Mouse (Mus musculus) kidney, embryonic 14.5 days (tissue): ENCODE measurements around the gene Plxnb2. TPM values are rescaled to one million over a fixed set of nuclear protein-coding genes. Genes with fewer than 3 reads are reported as not detected.

Experiments
- ATAC-seq: fragments of 200-750 bp; cut with Nextera tagmentation; 2 replicates; pipeline ENCODE4 v1.8.0; 2017; ENCODE audit warnings: moderate number of reproducible peaks, mild to moderate bottlenecking, moderate TSS enrichment, moderate library complexity; ENCODE audit not compliant: low FRiP score, low TSS enrichment
- H3K27ac ChIP-seq: fragments of 300-500 bp; sonication (generic); 2 replicates; pipeline ENCODE4 v1.5.1; 2014; ENCODE audit warnings: low read depth, mild to moderate bottlenecking, low read length, moderate library complexity, mixed read lengths
- H3K27me3 ChIP-seq: fragments of 300-500 bp; sonication (generic); 2 replicates; pipeline ENCODE4 v1.6.1; 2014; ENCODE audit warnings: mild to moderate bottlenecking, low read length; ENCODE audit not compliant: control insufficient read depth, insufficient read depth
- H3K36me3 ChIP-seq: fragments of 300-500 bp; sonication (generic); 2 replicates; pipeline ENCODE4 v1.6.1; 2014; ENCODE audit warnings: low read length, mixed read lengths; ENCODE audit not compliant: control insufficient read depth, insufficient read depth
- H3K4me1 ChIP-seq: fragments of 300-500 bp; sonication (generic); 2 replicates; pipeline ENCODE4 v1.6.1; 2014; ENCODE audit warnings: low read length, mixed read lengths; ENCODE audit not compliant: control insufficient read depth, insufficient read depth
- H3K4me2 ChIP-seq: fragments of 300-500 bp; sonication (generic); replicated peaks from 2 replicates; pipeline ENCODE4 v1.6.1; 2014; ENCODE audit warnings: low read depth, mild to moderate bottlenecking, low read length
- H3K4me3 ChIP-seq: fragments of 300-500 bp; sonication (generic); 2 replicates; pipeline ENCODE4 v1.5.1; 2014; ENCODE audit warnings: mild to moderate bottlenecking, low read length
- H3K9ac ChIP-seq: fragments of 300-500 bp; sonication (generic); 2 replicates; pipeline ENCODE4 v1.6.1; 2014; ENCODE audit warnings: low read depth, mild to moderate bottlenecking, low read length, moderate library complexity
- H3K9me3 ChIP-seq: fragments of 300-500 bp; sonication (generic); 2 replicates; pipeline ENCODE4 v1.6.1; 2016; ENCODE audit warnings: low read length; ENCODE audit not compliant: control insufficient read depth
- WGBS: fragments of 180-500 bp; shearing (Covaris S2); extraction: QIAGEN DNeasy Blood & Tissue Kit; methylation state at CpG from one replicate; pipeline ENCODE4 v1.1.7; 2014; 5-methylcytosine and 5-hydroxymethylcytosine counted together
- polyA plus RNA-seq: library from polyadenylated mRNA; unstranded; fragments of >200 nt; fragmentation: Nextera tagmentation; extraction: Ambion mirVana; gene quantifications from 2 replicates; pipeline ENCODE4 v1.2.1, GENCODE M21; 2014

The Plxnb2 gene
- polyA plus RNA-seq, 1 experiment from 2014 or later = 165 TPM

- no peaks in the 10 kb centered on the region for H3K9me3 ChIP-seq
- H3K4me1 ChIP-seq = peaks cover 31% of the 10 kb centered on the region
- H3K27ac ChIP-seq = no peak overlapping the region
- 13% methylated on average over 5 of the region's 5 CpGs for WGBS
- H3K9ac ChIP-seq = no peak overlapping the region
- peaks cover 13% of the 10 kb centered on the region for H3K27me3 ChIP-seq
- H3K4me3 ChIP-seq = no peak overlapping the region
- peak overlapping the region; percentile 96; the same call in 1 of the 2 replicates for H3K4me2 ChIP-seq
- ATAC-seq = peak; percentile 39
- no peaks in the 10 kb centered on the region for H3K36me3 ChIP-seq
Measured at GRCm38 (mm10) chr15:89141443-89141842, 39.1 kb downstream of the Plxnb2 start.

- no peaks in the 10 kb centered on the region for H3K36me3 ChIP-seq
- no peak within 1 kb of the TSS; the same call in 1 of the 2 replicates for H3K27ac ChIP-seq
- H3K9ac ChIP-seq = peak within 1 kb of the TSS; percentile 68
- under 1% methylated on average over 21 of the region's 21 CpGs for WGBS
- H3K27me3 ChIP-seq = peaks cover 7% of the 10 kb centered on the region; the same call in 1 of the 2 replicates
- H3K4me2 ChIP-seq = peak within 1 kb of the TSS; percentile 96
- H3K4me3 ChIP-seq = peak within 1 kb of the TSS; percentile 60
- ATAC-seq = peak; percentile 82
- H3K4me1 ChIP-seq = peaks cover 28% of the 10 kb centered on the region
- no peaks in the 10 kb centered on the region for H3K9me3 ChIP-seq
Measured at GRCm38 (mm10) chr15:89140659-89141252, 39.8 kb downstream of the Plxnb2 start, which contains the start of gene Mapk12. Gene Mapk12 (minus strand): TSS chr15:89140703.

GRCm38 (mm10) chr15:89140048-89140658 lies 40.4 kb downstream of the Plxnb2 start:
- ATAC-seq = peak; percentile 13

GRCm38 (mm10) chr15:89138531-89138930 lies 42.1 kb downstream of the Plxnb2 start:
- no peak overlapping the region for H3K4me2 ChIP-seq
- H3K4me1 ChIP-seq = peaks cover 28% of the 10 kb centered on the region
- H3K9me3 ChIP-seq = no peaks in the 10 kb centered on the region
- H3K9ac ChIP-seq = no peak overlapping the region
- WGBS = 90% methylated on average over 6 of the region's 6 CpGs
- ATAC-seq = no peak
- H3K27ac ChIP-seq = no peak overlapping the region
- H3K27me3 ChIP-seq = peaks cover 7% of the 10 kb centered on the region; the same call in 1 of the 2 replicates
- no peaks in the 10 kb centered on the region for H3K36me3 ChIP-seq
- H3K4me3 ChIP-seq = no peak overlapping the region

More at GRCm38 (mm10) chr15:89140048-89140658, 40.4 kb downstream of the Plxnb2 start:
- Histone ChIP-seq H3K9me3 (no peaks in the 10 kb centered on the region), H3K9ac (peak overlapping the region; percentile 68), H3K4me1 (peaks cover 28% of the 10 kb centered on the region), H3K4me3 (peak overlapping the region; percentile 60), H3K36me3 (no peaks in the 10 kb centered on the region), H3K27me3 (peaks cover 7% of the 10 kb centered on the region; the same call in 1 of the 2 replicates), H3K27ac (no peak overlapping the region; the same call in 1 of the 2 replicates), H3K4me2 (peak overlapping the region; percentile 96)
- under 1% methylated on average over 52 of the region's 53 CpGs for WGBS

DNA sequence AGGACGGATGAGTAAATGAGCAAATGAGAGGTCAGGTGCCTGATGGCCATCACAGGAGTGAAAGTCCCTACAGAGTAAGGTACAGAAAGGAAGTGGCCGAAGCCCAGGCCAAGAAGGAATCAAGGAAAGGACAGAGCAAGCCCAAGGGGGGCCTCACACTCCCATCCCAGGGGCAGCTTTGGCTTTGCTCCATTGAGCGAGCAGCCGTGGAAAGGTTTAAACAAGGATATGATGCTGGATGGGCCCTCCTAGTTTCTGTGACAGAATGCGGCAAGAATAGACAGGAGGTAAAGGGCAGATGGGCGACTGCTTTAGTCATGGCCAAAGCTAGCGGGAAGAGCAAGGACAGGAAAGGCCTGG lies 42.6 kb downstream of the Plxnb2 start:
- H3K9me3 ChIP-seq = no peaks in the 10 kb centered on the region

DNA sequence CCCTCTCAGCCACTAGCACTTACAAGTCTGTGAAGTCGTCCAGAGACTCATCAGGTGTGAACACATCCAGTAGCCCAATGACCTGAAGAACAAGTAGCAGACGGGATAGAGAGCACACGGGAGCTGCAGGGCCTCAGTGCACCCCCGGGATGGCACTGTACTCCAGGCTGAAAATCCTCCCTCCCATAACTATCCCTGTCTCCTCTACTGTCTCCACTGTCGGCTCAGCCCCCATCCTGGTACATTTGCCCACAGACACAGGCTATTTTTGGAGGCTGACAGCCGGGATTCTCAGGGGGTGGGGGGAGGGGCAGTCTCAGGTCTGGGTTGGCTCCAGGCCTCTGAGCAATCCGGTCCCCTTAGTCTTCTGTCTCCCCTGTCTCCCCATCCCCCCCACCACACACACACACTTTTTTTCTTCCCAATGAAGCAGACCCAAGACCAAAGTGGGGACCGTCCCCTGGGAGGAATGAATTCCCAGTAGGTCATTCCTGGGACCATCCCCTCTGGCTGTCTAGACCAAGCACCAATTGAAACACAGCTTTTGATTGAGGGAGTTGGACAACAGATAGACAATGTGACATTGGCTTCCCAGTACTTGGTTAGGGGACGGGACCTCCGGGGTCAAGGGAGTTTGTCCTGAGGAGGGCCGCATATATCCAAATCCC lies 43.1 kb downstream of the Plxnb2 start:
- no peak overlapping the region for H3K9ac ChIP-seq
- H3K4me3 ChIP-seq = no peak overlapping the region
- no peaks in the 10 kb centered on the region for H3K36me3 ChIP-seq
- no peaks in the 10 kb centered on the region for H3K9me3 ChIP-seq
- WGBS = 69% methylated on average over 11 of the region's 11 CpGs
- ATAC-seq = no peak
- H3K4me1 ChIP-seq = peaks cover 28% of the 10 kb centered on the region
- H3K27ac ChIP-seq = no peak overlapping the region
- H3K4me2 ChIP-seq = no peak overlapping the region
- H3K27me3 ChIP-seq = peaks cover 7% of the 10 kb centered on the region; the same call in 1 of the 2 replicates

More for the DNA sequence above, 42.6 kb downstream of the Plxnb2 start:
- no peak for ATAC-seq
- H3K27ac ChIP-seq = no peak overlapping the region
- WGBS = 71% methylated on average over 7 of the region's 7 CpGs
- no peak overlapping the region for H3K4me2 ChIP-seq
- H3K4me3 ChIP-seq = no peak overlapping the region
- no peak overlapping the region for H3K9ac ChIP-seq
- peaks cover 7% of the 10 kb centered on the region; the same call in 1 of the 2 replicates for H3K27me3 ChIP-seq
- peaks cover 28% of the 10 kb centered on the region for H3K4me1 ChIP-seq
- no peaks in the 10 kb centered on the region for H3K36me3 ChIP-seq

- Histone ChIP-seq H3K4me1 (peaks cover 20% of the 10 kb centered on the region; the same call in 1 of the 2 replicates), H3K27me3 (peaks cover 7% of the 10 kb centered on the region; the same call in 1 of the 2 replicates), H3K36me3 (no peaks in the 10 kb centered on the region), H3K9me3 (no peaks in the 10 kb centered on the region), H3K4me3 (no peak overlapping the region), H3K27ac (no peak overlapping the region), H3K9ac (no peak overlapping the region), H3K4me2 (no peak overlapping the region)
- WGBS = 98% methylated on average over 5 of the region's 5 CpGs
- no peak for ATAC-seq
Measured at GRCm38 (mm10) chr15:89136461-89137155, 44.0 kb downstream of the Plxnb2 start.

DNA sequence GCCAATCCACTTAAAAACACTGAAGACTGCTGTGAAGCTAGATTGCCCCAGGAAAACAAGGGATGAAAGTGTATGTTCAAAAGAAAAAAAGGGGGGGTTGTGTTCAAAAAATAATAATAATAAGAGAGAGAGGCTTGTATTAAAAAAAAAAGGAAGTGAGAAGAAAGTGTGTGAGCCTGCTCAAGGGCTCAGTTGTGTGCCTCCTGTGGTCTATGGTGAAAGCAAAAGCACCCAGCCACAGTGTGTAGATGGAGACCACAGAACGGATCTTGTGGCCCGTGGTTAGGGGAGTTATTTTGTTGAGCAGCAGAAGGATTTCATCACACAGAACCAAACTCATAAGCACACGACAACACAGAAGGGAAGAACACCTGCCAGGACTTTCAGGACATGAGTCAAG lies 49.3 kb downstream of the Plxnb2 start:
- Histone ChIP-seq H3K4me3 (no peak overlapping the region), H3K4me1 (peaks cover 8% of the 10 kb centered on the region; the same call in 1 of the 2 replicates), H3K27me3 (no peaks in the 10 kb centered on the region), H3K4me2 (no peak overlapping the region), H3K9me3 (no peaks in the 10 kb centered on the region), H3K9ac (no peak overlapping the region), H3K36me3 (no peaks in the 10 kb centered on the region), H3K27ac (no peak overlapping the region)
- ATAC-seq = no peak
- WGBS = 90% methylated on average over 3 of the region's 3 CpGs
